Mouse (Mus musculus) brain, embryonic 18.5 days (tissue): ENCODE results near the gene Chtop.

Source experiments
- DNase-seq: peaks from one replicate; pipeline ENCODE4 v3.0.0-alpha.2; 2012; ENCODE audit warnings: low read depth, low spot score

Gene Chtop

GRCm38 (mm10) chr3:90508950-90509746, at the start of gene Chtop:
Chtop (minus strand) TSS chr3:90509498.
- peak; percentile 95 for DNase-seq

DNA sequence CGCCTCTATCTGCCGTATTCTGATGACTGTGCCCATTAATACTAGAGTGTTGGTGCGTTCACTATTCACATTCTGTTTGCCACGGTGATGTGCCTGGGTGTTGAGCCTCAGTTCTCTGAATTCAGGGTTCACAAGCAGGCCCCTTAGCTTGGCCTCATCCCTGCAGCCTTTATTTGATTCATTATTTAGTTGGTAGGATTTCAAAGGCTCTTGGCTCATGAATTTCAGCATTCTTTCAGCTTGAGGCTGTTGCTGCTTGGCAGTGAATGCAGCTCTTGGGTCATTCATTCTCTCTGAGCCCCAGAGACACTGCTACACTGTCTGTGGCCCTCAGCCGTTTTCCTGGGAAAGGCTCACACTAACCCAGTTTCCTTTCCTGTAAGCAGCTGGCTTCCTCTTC, 46.7 kb upstream of the Chtop start:
- peak; percentile 46 for DNase-seq

DNA sequence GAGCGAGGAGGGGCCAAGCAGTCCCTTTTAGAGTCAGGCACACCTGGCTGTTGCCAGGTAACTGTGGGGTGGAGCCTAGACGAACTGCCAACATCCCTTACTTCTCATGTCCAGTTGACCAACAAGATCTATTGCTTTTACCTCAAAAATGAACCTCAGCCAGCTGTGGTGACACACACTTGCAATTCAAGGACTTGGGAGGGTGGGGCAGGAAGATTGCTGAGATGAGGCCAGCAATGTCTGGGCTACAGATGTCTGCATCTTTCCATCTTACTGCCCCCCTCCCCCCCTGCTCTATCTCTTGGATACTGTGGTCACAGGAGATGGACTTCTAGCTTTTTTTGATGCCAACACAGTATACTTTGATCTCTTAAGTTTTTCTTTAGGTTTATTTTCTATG, 42.9 kb upstream of the Chtop start:
- DNase-seq, result no peak

DNA sequence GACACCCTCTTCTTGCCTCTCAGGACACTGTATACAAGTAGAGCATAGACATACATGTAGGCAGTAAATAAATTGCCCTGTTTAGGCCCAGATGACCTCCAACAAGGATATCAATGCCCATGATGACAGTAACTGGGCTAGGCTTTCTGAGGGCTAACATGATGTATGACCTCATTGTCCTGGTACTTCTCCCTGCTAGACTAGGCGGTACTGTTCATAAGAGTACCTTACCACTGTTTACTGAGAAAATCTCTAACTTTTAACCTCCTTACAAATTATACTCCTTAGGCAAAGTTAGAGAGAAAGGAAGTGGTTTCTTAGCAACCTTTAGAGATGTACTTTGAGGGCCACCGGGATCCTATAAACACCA, 41.1 kb upstream of the Chtop start:
- no peak for DNase-seq

DNA sequence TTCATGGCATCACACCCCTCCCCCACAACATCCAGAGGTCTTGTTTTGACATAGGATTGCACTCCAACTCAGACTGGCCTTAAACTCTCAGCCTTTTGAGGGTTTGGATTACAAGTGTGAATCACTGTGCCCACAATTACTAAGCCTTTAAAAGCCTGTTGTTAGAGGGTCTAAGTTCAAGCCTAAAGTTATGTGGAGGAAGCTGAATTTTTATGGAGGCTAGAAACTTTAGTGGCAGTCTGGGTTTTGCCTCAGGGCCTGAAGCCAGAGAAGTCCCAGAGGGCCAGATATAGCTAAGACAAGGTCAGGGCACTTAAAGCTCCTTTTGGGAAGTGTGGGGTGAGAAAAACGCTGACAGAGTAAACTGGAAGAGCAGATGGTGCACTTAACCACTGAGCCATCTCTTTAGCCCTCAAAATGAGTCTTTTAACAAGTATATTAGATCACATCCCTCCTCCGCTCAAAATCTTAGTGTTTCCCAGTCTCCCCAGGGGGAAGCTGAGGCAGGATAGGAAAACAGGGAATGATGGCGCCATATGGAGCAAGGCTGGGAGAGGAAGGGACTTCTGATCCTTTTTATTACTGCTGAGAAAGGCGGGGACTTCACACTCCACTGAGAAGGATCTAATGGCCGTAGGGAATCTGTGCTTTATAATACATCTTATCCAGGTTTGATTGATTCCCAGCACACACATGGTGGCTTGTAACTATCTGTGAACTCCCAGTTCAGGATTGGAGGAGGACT, 40.5 kb upstream of the Chtop start:
- no peak for DNase-seq

DNA sequence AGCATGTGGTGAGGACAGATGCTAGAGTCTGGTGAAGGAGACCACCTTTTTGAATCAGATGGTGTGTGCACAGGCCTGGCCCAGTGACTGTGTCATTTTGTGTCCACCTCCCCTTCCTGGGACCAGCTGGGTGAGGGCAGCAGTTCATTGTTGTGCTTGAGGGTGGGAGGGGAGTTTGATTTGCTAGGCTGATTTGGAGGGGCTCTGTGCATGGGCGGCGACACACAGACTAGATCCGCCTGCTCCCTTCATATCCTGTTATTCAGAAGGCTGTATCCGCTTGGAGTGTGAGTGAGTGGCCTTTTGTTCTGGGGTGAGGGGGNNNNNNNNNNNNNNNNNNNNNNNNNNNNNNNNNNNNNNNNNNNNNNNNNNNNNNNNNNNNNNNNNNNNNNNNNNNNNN, 31.6 kb upstream of the Chtop start:
- DNase-seq, result no peak

DNA sequence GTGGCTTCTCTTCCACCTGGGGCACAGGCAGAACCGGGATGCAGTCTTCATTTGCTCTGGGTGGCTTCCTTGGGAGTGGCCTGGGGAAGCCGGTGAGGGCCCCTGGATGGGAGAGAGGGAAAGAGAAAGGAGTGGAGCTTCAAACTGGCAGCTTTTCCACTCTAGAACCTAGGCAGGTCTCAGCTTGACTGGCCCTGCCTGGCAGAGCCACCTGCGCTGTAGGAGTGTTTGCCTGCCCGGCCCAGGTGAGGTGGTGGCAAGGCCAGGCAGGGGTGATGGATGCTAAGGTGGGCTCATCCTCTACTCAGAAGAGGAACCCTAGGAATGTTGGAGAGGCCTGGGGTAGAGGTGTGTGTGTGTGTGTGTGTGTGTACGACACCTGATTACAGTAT, 28.6 kb upstream of the Chtop start:
- no peak for DNase-seq

DNA sequence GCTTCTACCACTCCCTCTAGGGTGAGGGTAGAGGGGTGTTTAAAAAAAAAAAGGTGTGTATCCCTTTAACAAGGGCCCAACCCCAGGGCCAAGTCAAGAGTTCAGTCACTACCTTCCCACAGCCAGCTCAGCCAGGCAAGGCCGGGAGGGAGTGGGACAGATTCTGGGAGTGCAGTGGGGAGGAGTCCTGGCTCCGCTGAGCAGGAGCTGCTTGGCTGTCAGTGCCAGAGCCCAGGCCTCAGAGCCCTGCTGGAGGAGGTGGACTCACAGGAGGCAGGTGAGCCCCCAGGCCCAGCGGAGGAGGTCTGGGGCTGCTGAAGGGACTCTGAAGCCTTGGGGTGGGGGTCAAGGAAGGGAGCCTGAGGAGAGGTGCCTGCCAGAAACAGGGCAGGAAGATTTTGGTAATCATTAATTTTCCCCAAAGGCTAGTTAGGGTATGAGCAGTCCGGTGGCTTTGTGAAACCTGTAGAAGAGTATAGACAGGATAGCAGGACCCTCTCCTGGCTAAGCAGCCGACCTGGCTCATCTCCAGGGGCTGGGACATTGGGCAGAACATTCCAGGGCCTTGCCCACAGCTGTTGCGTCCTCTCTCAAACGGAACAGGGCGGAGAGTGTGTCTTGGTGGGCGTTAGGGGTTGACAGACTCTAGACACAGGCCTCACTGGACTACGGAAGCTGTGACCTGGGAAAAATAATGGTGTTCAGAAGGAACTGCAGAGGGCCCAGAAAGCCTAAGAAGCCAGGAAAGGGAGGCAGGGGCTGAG, 28.0 kb upstream of the Chtop start, which contains the start of gene S100a16:
S100a16 (plus strand) TSS at position 114 of the 764 bp plus-strand sequence.
- DNase-seq, result no peak

GRCm38 (mm10) chr3:90535446-90535845, 26.1 kb upstream of the Chtop start:
- no peak for DNase-seq

GRCm38 (mm10) chr3:90531713-90532112, 22.4 kb upstream of the Chtop start:
- DNase-seq, result no peak

GRCm38 (mm10) chr3:90527291-90527873, 18.1 kb upstream of the Chtop start:
- DNase-seq, result no peak

- DNase-seq, result no peak
Measured at GRCm38 (mm10) chr3:90526580-90526979, 17.3 kb upstream of the Chtop start, which contains the start of gene S100a14. S100a14 (plus strand) TSS chr3:90526856.

- DNase-seq, result no peak
Measured at GRCm38 (mm10) chr3:90526076-90526475, 16.8 kb upstream of the Chtop start.

DNA sequence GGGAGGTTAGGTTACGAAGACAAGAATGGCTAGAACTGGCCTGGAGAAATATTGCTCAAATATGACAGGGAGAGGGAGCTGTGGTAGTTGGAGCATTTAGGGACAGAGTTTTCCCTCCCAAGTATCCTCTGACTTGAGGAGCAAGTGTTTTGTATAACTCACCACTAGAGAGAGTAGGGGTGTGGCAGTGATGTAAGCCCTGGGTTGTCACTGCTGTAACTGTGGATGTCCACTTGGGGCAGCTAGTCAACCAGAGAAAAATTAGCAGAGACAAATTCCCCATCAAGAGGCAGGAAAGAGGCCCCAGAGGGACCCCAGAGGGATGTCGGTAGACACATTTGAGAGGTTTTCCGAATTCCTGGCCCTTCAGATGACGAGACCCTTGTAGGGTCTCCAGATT, 16.1 kb upstream of the Chtop start:
- DNase-seq, result no peak

- DNase-seq, result no peak
Measured at GRCm38 (mm10) chr3:90517711-90518110, 8.4 kb upstream of the Chtop start.

- no peak for DNase-seq
Measured at GRCm38 (mm10) chr3:90515789-90516188, 6.5 kb upstream of the Chtop start.

DNA sequence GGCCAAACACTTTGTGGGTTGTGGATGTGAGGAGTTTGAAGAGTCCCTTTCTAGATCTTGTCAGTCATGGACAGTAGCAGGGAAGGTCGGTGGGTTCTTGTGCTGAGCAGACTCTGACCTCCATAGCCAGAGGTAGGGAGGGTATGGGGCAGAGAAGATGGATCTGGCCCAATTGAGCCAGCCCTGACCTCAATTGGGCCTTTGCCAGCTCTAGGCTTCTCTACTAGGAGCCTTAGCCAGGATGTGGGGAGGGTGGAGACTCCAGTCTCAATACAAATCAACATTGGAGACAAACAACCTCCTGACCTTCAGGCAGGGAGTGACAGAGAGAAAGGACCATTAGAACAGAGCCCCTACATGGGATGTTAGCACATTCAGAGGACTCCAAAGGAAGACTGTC, 5.9 kb upstream of the Chtop start:
- no peak for DNase-seq

DNA sequence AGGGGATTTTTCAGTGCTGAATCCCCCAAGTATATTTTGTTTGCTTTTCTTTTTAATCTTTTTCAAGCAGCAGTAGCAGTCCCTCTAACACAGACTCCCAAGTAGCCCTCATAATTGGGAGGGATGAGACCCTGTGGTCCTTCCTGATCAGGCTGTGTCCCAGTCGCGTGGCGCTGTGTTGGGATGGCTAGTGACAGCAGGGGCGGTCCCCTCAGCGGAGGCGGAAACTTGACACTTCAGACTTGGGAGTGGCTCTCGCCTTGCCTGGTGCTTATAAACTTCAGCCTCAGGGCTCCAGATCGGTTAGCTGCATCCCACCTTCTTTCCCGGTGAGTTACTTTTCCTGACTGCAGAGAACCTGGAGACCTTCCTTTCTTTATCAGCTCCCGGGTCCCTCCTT, 5.4 kb upstream of the Chtop start:
- DNase-seq, result no peak

GRCm38 (mm10) chr3:90513796-90514590, 4.7 kb upstream of the Chtop start, which contains the start of the genes S100a1 and S100a13:
S100a1 (minus strand) TSS chr3:90514392.
S100a13 (plus strand) TSS chr3:90514435.
- no peak for DNase-seq

DNA sequence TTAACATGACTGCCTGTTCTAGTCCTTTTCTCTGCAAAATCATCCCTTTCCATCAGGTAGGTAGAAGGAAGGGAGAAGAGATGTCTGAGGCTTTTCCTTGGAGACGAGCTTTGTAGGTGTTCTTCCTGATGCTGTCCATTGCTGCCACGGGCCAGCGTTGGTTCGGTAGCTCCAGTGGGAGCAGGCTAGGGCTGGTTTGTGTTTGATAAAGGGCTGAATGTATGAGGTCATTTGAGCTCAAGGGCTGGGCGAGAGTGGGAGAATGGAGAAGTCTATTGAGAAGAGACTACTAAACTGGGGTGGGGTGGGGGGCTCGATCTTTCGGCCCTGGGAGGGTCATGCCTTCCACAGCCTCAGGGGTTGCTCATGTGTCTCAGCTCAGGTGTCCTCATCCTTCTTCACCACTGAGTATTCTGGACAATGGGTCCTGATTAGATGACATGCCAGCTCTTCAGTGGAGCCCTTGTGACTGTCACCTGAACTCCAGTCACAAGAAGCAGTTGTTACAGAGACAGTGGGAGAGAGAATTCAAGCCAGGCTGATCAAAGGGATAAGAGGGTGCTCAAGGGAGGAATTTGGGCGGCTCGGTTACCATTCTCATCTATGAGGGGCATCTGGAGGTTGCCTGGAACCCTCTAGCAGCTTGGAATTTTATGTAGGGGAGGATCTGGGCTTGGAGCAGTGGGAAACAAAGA, 3.8 kb upstream of the Chtop start:
- no peak for DNase-seq
